Mouse (Mus musculus): ENCODE measurements around the gene Samd4b.
A peak's percentile ranks its signal among the peaks of the same experiment; 100 is the strongest.

Gene Samd4b

DNA sequence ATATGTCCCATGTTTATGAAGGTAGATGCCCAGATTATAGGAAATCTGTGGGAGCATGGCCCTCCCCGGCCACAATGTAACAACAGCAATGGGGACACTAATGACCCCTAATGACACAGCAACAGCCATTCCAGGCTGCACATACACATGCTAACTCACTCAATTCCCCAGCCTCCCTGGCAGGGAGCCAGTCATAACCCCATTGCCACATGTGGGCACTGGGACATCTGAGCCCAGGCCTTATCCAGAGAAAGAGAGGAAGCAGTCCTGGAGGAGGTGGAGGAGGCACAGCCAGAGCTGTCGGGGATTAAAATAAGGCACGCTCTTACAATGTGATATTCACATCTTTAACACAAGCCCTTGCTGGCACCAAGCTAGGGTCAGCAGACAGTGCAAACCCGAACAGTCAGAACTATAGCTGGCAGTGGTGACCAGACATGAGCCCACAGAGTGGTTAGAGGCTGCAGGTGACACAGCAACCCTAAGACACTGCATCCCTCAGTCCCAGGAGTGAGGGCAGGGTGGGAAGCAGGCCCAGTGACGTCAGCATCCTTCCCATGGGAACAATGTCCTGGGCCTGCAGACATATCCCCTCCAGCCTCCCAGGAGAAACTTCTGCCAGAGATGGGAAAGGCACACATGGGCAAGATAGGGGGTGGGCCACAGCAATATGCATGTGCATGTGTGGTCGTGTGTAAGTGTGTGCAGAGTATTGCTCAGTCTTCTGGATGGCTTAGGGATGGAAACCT is 11.1 kb downstream of the Samd4b start:
- DNase-seq: no peak

DNA sequence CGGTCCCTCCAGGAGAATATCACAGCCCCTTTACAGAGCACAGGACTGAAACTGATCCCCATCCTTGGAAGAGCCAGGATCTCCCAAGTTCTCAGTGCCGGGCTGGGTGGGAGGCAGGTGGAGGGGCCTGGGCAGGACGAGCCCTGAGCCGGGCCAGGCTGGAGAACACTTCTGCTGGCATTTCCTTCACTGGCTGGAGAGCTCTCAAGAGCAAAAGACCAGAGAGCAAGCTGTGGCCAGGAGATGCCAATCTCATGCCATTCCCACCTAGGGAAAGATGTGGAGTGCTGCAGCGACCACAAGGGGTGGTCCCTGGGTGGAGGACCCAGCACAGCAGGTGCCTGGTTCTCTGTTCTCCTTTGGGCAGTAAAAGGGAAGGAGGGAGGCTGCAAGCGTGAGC is 12.9 kb downstream of the Samd4b start:
- DNase-seq: no peak

DNA sequence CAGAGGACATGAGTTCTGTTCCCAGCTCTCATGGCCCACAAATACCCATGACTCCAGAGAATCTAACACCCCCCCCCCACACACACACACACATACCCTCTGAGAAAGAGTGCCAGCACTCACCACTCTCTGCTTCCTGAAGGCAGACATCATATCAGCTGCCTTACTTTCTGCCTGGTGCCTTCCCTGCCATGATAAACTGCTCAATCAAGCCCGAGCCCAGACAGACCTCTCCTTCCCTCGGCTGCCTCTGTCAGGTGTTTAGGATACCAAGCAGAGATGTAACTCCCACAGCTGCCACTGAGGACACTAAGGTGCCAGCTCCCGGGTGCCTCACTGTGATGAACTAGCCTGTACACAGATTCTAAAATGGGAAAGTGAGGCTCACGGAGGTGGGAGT is 13.5 kb downstream of the Samd4b start:
- DNase-seq: no peak

DNA sequence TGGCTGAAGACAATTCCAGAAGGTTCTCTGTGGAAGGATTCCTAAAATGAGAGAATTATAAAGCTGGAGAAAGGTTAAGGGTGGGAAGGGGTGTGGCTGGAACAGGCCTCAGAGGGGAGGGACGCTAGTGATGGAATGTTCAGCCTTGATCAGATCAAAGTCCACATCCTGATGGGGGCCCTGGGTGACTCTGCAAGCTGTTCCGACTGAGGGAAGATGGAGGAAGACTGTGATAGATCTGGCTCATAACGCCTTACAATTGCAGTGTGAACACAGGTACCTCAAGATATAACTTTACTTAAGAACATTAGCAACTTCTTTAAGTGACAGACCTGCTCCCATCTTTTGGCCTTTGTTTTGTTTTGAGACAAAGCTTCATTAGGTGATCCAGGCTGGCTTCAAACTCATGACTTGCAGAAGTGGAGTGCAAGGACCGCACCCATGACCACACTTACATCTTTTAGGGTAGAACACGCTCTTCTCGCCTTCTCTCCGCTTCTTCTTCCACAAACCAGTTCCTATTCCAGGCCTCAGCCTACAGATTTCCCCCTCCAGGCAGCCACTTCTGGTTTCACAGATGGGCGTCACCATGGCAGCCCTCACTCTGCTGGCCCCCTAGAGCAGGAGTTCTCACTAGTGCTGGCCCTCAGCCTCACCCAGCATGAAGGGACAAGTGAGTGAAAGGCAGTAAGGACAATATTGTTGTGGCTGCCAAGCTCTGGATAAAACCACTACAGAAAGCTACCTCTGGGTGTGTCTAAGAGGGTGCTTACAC is 14.2 kb downstream of the Samd4b start:
- DNase-seq: no peak

DNA sequence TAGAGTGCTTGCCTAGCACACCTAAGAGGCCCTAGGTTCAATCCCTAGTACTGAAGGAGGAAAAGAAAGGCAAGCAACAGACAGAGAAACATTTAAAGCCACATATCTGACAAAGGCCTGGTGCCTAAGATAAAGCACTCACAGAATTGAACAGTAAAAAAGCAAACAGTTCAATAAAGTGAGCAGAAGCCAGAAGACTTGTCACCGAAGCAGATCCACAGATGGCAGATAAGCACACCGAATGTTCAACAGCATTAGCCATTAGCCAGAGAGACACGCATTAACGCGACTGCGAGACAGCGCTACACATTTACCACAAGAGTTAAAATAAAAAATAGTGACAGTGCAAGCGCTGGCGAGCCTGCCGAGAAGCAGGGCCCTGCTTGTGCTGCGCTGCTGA is 15.1 kb downstream of the Samd4b start:
- no peak for DNase-seq

DNA sequence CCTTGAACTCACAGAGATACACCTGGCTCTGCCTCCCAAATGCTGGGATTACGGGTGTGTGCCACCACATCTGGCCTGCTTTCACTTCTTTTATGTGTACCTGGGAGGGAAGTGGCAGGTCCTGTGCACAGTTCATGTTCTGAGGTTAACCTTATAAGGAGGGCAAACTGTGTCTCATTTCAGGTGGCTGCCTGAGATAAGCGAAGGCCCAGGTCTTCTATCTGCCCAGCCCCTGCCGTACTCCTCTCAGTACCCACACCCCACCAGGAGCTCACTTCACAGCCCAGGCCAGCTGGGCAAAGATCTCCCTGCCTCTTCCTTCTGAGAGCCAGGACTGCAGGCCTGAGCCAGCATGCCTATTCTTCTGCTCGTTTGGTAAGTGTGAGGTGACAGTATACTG is 16.2 kb downstream of the Samd4b start:
- DNase-seq: no peak

DNA sequence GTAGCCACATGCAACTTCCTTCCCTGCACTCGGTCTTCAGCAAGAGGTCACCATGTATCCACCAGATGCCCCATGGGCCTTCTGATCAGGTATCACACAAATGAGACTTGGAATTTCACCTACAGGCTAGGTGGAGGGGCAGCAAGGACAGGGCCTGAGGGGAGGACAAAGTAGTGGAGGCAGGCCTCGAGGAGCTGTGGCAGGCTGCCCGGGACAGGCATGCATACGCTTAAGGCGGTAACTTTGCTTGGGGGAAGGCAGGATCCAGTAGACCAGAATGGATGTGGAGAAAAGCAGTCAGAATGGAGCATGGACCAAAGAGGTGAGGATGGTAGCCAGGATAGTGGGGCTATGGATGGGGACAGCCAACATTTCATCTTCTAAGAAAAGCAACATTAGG is 18.1 kb downstream of the Samd4b start:
- DNase-seq: no peak

DNA sequence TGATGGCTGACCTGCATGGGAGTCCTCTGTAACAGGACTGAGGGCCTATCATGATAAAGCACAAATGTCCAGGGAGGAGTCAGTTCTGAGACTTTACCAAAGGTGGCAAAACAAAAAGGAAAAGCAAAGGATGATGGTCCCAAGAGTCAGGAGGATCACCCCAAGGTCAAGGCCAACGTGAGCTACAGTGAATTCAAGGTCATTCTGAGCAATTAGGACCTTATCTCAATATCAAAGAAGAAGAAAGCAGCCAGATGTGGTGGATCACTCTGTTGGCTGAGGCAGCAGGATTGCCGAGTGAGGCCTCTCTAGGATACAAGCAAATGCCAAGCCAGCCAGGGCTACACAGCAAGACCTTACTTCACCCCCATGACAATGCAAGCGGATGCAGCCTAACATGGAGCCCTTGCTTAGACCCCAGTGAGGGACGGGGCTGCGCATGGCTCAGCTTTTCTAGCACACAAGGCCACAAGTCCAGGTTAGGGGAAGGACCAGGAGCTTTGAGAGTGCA is 19.3 kb downstream of the Samd4b start:
- no peak for DNase-seq

DNA sequence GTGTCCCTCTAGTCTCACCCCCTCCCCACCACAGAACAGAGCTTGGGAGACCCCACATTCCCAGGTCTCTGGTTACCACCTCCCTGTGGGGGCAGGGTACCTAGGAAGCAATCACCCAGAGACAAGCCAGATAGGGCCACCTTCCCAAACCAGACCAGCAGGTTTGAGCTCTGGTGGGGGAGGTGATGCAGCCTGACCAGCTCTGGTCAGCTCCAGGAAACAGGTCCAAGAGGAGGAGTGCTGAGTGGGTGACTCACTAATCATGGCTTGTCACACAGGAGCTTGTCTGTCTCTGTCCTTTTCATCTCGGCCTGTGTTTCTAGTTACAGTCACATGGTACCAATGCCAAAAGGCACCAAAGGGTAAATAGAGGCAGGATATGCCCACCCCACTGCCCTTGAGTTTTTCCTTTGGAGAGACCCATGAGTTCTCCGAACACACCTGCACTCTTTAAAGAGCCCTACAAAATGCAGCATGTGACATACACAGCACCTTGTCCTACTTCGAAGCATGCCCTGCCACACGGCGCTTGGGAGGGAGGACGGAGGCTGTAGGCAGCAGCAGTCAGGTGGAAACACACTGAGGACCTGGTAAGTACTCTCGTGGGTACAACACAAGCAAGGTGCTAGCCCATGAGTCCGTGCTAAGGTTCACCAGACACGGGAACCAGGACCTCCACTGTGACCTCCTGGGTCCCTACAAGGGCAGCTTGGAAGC is 20.0 kb downstream of the Samd4b start:
- peak; percentile 80 for DNase-seq

DNA sequence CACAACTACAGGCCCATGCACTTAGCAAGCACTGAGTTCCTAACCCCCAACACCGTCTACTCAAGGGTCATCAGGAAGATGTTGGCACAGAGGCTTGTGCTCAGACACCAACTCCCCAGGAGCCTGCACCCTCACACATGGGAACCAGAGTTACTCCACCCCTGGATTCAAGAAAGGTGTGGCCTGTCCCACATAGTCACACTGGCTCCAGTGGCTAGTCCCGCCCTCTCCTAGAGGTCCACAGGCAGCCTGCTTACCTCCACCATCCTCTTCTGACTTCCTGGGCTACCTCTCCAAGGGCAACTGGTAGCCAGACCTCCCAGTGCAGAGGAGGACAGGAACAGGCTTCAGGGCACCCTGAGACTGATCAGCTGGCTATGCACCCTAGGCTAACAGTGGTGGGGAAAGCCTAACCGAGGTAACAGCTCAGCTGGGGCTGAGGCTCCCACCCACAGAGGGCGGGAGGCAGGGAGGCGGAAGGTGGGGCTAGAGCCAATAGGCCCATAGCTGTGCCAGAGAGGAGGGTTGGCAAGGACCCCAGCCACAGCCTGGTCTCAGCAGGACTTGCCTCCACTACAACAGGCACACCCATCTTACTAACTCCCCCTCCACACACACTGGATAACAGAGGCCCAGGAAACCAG is 21.6 kb downstream of the Samd4b start:
- peak; percentile 74 for DNase-seq

DNA sequence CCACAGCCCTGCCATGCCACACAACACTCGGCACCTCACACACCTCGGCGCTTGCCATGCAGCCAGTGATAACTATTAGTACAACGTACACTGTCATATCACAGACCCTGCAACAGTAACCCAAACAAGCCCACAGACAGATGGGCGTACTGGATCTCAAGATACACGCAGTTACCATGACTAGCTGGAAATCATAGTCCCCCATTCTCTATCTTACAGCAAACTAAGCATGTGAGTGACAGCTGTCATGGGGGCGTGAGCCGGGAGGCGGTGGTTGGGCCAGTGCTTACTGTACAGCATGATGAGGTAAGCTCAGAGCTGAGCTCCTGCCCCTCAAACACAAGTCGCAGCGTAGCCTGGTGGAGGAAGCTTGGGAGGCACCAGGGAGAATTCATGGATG is 22.3 kb downstream of the Samd4b start:
- no peak for DNase-seq

DNA sequence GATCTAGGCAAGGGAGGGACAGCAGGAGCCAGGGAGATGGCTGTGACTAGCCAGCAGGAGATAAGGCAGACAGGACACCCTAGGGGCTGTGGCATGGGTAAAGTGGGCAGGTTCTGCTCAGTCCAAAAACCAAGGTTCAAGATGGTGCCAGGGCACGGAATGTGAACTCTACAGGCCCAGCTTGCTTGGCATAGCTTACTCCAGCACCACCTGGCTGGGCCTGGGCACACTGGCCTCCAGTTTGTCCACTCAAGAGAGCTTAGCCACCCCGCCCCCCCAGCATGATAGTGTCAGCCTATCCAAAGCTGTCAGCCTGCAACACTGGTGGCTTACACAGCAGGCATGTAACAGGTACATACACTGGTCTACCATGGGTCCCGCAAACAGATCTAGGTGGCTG is 24.7 kb downstream of the Samd4b start:
- no peak for DNase-seq

DNA sequence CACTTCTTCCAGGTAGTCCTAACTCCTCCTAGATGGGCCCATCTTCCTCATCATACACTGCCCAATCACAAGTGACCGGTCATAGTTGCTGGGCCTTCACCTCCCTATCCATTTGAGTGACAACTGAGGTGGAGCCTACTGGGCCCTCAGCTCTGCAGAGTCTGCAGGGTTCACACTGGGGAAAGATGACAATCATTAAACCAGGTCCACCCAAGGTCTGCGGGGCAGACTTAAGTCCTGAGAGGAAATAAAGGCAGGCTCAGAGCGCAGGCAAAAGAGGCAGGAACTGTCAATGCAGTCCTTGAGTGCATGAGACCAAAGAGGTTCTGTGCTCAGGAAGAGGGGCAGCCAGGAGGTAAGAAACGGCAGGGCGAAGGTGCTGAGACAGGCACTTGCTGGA is 25.3 kb downstream of the Samd4b start:
- peak; percentile 81 for DNase-seq

DNA sequence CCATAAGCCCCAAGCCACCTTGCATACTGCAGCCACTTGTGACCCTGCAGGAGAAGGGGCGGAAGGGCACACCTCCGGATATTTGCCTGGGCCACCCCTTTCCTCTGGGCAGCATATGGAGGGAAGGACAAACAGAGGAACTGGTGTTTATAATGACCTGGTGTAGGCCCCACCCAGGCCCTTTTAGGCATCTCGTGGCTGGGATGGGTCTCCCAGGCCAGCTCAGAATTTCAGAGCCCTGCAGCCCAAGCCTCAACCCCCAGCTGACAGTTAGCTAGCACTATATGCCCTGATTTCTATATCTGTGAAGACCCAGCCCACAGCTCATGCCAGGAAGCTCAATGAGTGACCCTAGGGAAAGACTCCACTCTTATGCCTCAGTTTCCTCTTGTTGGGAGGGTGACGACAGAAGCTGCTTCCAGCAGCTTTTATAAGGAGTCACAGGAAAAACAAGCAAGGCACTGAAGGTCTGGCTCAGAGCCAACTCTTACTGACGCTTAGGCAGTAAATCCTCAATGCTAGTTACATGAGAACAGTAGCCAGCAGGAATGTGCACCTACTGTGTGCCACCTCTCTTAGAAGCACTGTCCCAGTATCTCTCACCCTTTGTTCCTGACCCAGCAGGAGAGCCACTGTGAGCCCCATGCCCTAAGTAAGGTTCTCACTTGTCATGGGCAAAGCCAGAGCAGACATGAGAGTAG is 26.8 kb downstream of the Samd4b start:
- no peak for DNase-seq

DNA sequence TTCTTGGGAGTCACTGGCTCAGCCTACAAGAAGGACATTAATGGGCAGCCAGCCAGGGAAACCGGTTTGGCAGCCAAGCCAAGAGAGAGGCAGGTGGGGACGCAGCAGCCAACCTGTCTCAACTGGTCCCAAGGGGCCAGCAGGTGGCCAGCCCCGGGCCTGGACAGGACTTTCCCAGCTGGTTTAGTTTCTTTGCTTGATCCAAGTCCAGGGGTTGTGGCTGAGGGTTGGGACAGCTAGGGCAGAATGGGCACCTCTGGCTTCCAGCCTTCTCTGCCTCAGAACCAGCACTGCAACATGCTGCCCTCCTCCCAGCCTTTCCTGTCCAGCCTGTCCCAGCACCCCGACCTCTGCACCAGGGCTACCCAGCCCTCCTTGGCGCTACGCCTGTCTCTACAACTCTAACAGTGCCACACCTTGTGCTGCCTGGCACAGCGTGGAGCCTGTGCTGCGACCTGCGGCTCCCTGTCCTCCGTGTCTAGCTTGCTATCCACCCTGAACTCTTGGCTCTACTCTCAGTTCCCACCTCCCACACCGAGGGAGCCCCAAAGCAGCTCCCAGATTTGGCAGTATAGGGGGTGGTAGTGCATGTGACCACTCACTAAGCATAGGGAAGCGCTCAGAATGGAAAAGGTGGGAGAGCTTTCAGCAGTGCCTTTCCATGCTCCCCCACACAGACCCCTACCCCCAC is 27.5 kb downstream of the Samd4b start:
- DNase-seq: peak; percentile 96

DNA sequence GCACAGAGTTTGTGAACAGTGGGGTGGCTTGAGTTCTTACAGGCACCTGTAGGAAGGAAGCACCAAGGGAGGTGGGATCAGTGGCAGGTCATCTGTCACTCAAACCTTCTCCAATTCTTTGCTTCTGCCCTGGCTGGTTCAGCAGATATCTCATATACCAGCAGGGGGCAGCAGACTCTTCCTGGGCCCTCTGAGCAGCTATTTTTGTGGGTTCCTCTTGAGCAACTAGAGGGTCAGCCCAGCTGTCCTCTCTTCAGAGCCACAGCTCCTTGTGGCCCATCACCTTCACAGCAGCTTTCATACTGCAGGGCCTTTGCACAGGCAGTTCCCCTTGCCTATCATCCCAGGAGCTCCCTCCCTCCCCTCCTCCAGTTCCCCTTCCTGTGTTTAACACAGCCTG is 29.7 kb downstream of the Samd4b start:
- DNase-seq: peak; percentile 78

DNA sequence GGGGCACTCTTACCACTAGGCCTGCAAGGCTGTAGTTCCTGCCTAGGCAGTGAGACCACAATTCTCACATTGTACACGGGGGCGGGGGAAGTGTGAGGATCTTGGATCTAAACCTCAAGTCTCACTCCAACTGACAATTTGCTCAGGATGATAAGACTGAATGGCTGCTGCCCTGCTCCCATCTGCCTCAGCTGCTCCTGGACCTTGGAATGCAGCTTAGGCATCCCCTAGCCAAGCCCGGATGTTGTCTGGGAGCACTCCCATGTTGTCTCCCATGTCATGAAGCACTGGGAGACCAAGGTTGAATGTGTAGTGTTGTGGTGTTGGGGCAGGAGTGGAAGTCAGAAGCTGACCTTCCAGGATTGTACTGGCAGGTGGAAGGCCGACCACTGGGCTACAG is 30.4 kb downstream of the Samd4b start:
- no peak for DNase-seq

DNA sequence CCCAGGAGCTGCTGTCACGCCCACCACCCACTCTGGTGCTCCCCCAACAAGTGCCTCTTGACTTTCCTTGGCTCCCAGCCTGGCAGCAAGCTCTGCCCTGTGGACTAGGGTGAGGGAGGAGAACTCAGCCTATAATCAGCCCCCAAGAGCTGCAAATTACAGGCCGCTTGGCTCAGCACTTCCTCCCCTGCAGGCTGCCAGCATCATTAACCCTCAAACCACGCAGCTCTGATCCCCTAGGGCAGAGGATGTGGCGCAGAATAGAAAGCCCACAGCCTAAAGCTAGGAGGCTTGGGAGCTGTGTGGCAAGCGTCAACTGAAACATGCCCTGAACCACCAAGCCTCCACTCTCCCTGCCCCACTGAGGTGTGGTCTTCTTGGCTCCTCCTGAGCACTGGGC is 32.5 kb downstream of the Samd4b start:
- no peak for DNase-seq

DNA sequence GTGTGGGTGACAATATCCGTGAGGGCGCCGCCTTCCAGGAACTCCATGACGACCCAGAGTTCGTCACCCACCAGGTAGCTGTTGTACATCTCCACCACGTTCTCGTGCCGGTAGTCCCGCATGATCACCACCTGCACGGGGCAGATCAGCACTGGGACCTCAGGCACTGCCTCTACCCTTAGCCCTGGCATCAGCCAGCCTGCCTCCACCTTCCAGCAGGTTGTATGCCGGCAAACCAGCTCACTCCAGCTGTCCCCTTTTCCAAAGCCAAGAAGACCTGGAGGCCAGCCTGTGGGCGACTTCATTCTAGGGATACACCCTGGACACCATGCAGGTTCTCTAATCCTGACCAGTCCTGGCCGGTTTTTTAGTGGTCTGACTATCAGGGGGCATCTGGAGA is 35.0 kb downstream of the Samd4b start:
- DNase-seq: no peak

DNA sequence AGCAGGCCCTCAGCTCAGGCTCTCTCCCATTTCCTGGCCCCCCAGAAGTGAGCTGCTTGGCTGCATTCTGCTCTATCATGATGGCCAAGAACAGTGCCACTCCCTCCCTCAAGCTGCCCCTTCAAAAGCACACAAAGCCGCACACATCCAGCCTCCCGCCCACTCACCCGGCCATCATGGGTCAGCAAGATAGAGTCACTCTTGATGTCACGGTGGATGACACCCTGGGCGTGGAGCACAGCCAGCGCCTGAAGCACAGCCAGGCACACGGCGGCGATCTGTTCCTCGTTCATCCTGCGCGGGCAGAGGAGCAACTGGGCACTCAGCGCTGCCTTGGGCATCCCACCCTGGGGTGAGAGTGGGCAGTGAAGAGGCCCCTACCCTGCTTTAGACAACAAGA is 35.6 kb downstream of the Samd4b start:
- DNase-seq: no peak

DNA sequence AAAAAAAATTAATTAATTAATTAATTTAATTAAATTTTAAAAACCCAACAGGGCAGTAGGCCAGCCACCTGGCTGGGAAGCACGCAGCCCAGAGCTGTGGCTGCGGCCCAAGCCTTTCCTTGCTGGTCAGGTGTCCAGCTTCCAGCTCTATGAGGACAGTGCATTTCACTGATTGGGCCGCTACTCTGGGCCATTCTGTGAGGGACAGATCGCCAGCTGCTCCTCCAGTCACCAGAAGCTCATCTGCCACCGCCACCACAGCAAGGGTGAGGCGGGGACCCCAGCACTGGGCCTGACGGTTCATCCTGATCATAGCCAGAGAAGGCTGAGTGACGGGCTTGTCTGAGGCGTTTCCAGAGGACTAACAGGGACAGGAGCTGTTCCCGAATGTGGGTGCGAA is 36.0 kb downstream of the Samd4b start:
- no peak for DNase-seq

DNA sequence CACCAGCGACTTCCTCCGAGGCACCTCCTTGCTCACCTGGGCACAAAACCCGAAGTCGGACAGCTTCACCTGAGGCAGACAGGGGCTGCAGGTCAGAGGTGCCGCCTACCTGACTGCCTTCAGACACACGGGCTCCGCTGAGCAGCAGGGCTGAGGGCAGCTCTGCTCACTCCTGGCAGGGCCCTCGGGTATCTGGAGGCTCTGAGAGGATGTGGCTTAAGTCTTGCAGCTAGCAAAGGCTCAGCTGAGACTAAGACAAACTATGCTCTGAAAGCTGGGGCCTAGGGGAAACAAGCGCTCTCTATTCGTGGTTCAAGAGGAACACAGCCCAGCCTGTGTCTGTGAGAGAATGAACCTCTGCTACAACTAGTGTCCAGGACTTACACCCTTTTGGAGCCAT is 37.1 kb downstream of the Samd4b start:
- no peak for DNase-seq
